Mouse (Mus musculus) myocyte (in vitro differentiated cells): ENCODE results near the gene Cd2. TPM values are rescaled to one million over a fixed set of nuclear protein-coding genes. Genes with fewer than 3 reads are reported as not detected.

Source experiments
- H3K27me3 ChIP-seq: one replicate; pipeline ENCODE4 v1.6.1; 2011; ENCODE audit not compliant: control insufficient read depth, insufficient read depth, insufficient read length
- H3K36me3 ChIP-seq: one replicate; pipeline ENCODE4 v1.6.1; 2011; ENCODE audit not compliant: control insufficient read depth, insufficient read depth
- H3K4me2 ChIP-seq: one replicate; pipeline ENCODE4 v1.6.1; 2011; ENCODE audit warnings: low read depth, control low read depth
- H3K4me3 ChIP-seq: one replicate; pipeline ENCODE4 v1.5.1; 2011; ENCODE audit warnings: mild to moderate bottlenecking, control low read depth, moderate library complexity
- H3K79me2 ChIP-seq: one replicate; pipeline ENCODE4 v1.6.1; 2011; ENCODE audit not compliant: control insufficient read depth, insufficient read depth
- H3ac ChIP-seq: one replicate; pipeline ENCODE4 v1.6.1; 2011; ENCODE audit not compliant: control insufficient read depth, insufficient read length
- CEBPB ChIP-seq: IDR thresholded peaks from 2 replicates; pipeline ENCODE4 v1.6.1; 2011; ENCODE audit warnings: mild to moderate bottlenecking, moderate library complexity; ENCODE audit not compliant: poor library complexity, insufficient read depth, severe bottlenecking
- E2F4 ChIP-seq: IDR thresholded peaks from one replicate; pipeline ENCODE4 v1.6.1; 2011; ENCODE audit warnings: mild to moderate bottlenecking, control low read depth, moderate library complexity; ENCODE audit not compliant: insufficient read depth
- MAX ChIP-seq: IDR thresholded peaks from one replicate; pipeline ENCODE4 v1.6.1; 2011; ENCODE audit warnings: low read depth, mild to moderate bottlenecking, control low read depth
- MYOD1 ChIP-seq, 3 experiments: IDR thresholded peaks; one replicate each; pipeline ENCODE4 v1.6.1; 2011; ENCODE audit warnings: control low read depth in 2 of 3, low read depth in 2 of 3, mild to moderate bottlenecking in 2 of 3, moderate library complexity in 1 of 3; ENCODE audit not compliant: insufficient read length in 2 of 3, control insufficient read depth in 1 of 3
- MYOG ChIP-seq, 3 experiments: IDR thresholded peaks; one replicate each; pipeline ENCODE4 v1.6.1; 2011; ENCODE audit warnings: control low read depth in 2 of 3, low read depth in 2 of 3, mild to moderate bottlenecking in 2 of 3; ENCODE audit not compliant: insufficient read length in 2 of 3, control insufficient read depth in 1 of 3, insufficient read depth in 1 of 3
- POLR2A ChIP-seq: IDR thresholded peaks from one replicate; pipeline ENCODE4 v1.6.1; 2011; ENCODE audit warnings: low read depth, mild to moderate bottlenecking, control low read depth, moderate library complexity; ENCODE audit not compliant: insufficient read length
- POLR2AphosphoS2 ChIP-seq: IDR thresholded peaks from one replicate; pipeline ENCODE4 v1.6.1; 2011; ENCODE audit warnings: low read depth, control low read depth; ENCODE audit not compliant: insufficient read length
- REST ChIP-seq: IDR thresholded peaks from one replicate; pipeline ENCODE4 v1.6.1; 2011; ENCODE audit warnings: mild to moderate bottlenecking, control low read depth, moderate library complexity; ENCODE audit not compliant: insufficient read depth, insufficient read length
- SRF ChIP-seq: IDR thresholded peaks from one replicate; pipeline ENCODE4 v1.6.1; 2011; ENCODE audit warnings: low read depth; ENCODE audit not compliant: control insufficient read depth, insufficient read length
- TCF12 ChIP-seq: IDR thresholded peaks from one replicate; pipeline ENCODE4 v1.6.1; 2011; ENCODE audit warnings: mild to moderate bottlenecking, control low read depth; ENCODE audit not compliant: poor library complexity, insufficient read depth, severe bottlenecking
- TCF3 ChIP-seq: IDR thresholded peaks from one replicate; pipeline ENCODE4 v1.6.1; 2011; ENCODE audit warnings: low read depth, control low read depth; ENCODE audit not compliant: insufficient read length
- USF1 ChIP-seq: IDR thresholded peaks from one replicate; pipeline ENCODE4 v1.6.1; 2011; ENCODE audit warnings: low read depth, mild to moderate bottlenecking, control low read depth, moderate library complexity
- polyA plus RNA-seq: library from polyadenylated mRNA; unstranded; fragments of >200 nt; fragmentation: generic; extraction: Trizol; gene quantifications from one replicate; pipeline ENCODE4 v1.2.1, GENCODE M21; 2012; ENCODE audit warnings: missing spikeins

Gene Cd2
- polyA plus RNA-seq, 1 experiment, result not detected

- TF ChIP-seq REST (no peak), POLR2A (no peak), TCF3 (no peak), SRF (no peak), USF1 (no peak), MYOG (IDR thresholded peaks at IDR 0.05; ENCODE audit: control insufficient read depth in 1 of 3, insufficient read depth in 1 of 3, insufficient read length in 2 of 3, low read depth in 2 of 3) (no peak), E2F4 (no peak), POLR2AphosphoS2 (no peak), TCF12 (no peak)
- H3K79me2 ChIP-seq, result no peaks in the 10 kb centered on the region
- H3K27me3 ChIP-seq, result no peaks in the 10 kb centered on the region
- H3K4me2 ChIP-seq, result peak overlapping the region; percentile 67
- no peak overlapping the region for H3ac ChIP-seq
- no peaks in the 10 kb centered on the region for H3K36me3 ChIP-seq
- no peak overlapping the region for H3K4me3 ChIP-seq
These were observed 7.0 kb upstream of the Cd2 start for GRCm38 (mm10) chr3:101294487-101295365.

GRCm38 (mm10) chr3:101293571-101294135 lies 5.9 kb upstream of the Cd2 start:
- Histone ChIP-seq H3K4me2 (no peak overlapping the region), H3K36me3 (no peaks in the 10 kb centered on the region), H3ac (no peak overlapping the region), H3K4me3 (no peak overlapping the region), H3K79me2 (no peaks in the 10 kb centered on the region), H3K27me3 (no peaks in the 10 kb centered on the region)
- TF ChIP-seq CEBPB, result peak; percentile 85
- no peak for TF ChIP-seq SRF
- TF ChIP-seq E2F4, result no peak
- TF ChIP-seq TCF3, result no peak

- Histone ChIP-seq H3ac (no peak overlapping the region), H3K79me2 (no peaks in the 10 kb centered on the region), H3K27me3 (peaks cover 4% of the 10 kb centered on the region), H3K4me3 (no peak overlapping the region), H3K36me3 (no peaks in the 10 kb centered on the region), H3K4me2 (no peak overlapping the region)
- TF ChIP-seq SRF (no peak), POLR2A (no peak), TCF12 (no peak), MAX (no peak), TCF3 (no peak)
These were observed 4.9 kb upstream of the Cd2 start for GRCm38 (mm10) chr3:101292611-101293010.

- H3K4me3 ChIP-seq, result no peak overlapping the region
- H3K4me2 ChIP-seq, result peak overlapping the region; percentile 2
- H3K36me3 ChIP-seq, result no peaks in the 10 kb centered on the region
- peaks cover 4% of the 10 kb centered on the region for H3K27me3 ChIP-seq
- no peaks in the 10 kb centered on the region for H3K79me2 ChIP-seq
- no peak overlapping the region for H3ac ChIP-seq
- TF ChIP-seq E2F4 (no peak), REST (no peak), POLR2AphosphoS2 (no peak), CEBPB (no peak)
These were observed 3.1 kb upstream of the Cd2 start for GRCm38 (mm10) chr3:101290587-101291520.

- H3K4me3 ChIP-seq, result no peak overlapping the region
- no peaks in the 10 kb centered on the region for H3K79me2 ChIP-seq
- no peak for TF ChIP-seq TCF12
- TF ChIP-seq MYOD1 (IDR thresholded peaks at IDR 0.05; ENCODE audit: control insufficient read depth in 1 of 3, insufficient read length in 2 of 3, low read depth in 2 of 3), result no peak
- TF ChIP-seq USF1, result no peak
- no peak for TF ChIP-seq POLR2AphosphoS2
- TF ChIP-seq CEBPB, result no peak
- TF ChIP-seq REST, result no peak
- no peak for TF ChIP-seq E2F4
- TF ChIP-seq POLR2A, result no peak
- TF ChIP-seq TCF3, result no peak
- no peak for TF ChIP-seq MAX
- no peak for TF ChIP-seq MYOG (IDR thresholded peaks at IDR 0.05; ENCODE audit: control insufficient read depth in 1 of 3, insufficient read depth in 1 of 3, insufficient read length in 2 of 3, low read depth in 2 of 3)
- TF ChIP-seq SRF, result no peak
- H3K27me3 ChIP-seq, result peaks cover 4% of the 10 kb centered on the region
- no peak overlapping the region for H3K4me2 ChIP-seq
- H3K36me3 ChIP-seq, result no peaks in the 10 kb centered on the region
- no peak overlapping the region for H3ac ChIP-seq
These were observed 2.3 kb upstream of the Cd2 start for GRCm38 (mm10) chr3:101290036-101290435.
